Mouse (Mus musculus): ENCODE results near the gene Ints2. TPM values are rescaled to one million over a fixed set of nuclear protein-coding genes. Genes with fewer than 3 reads are reported as not detected.
A peak's percentile ranks its signal among the peaks of the same experiment; 100 is the strongest.
"Not testable (repeated sequence)": the region's sequence is repeated elsewhere in the genome, so short reads cannot be mapped to it uniquely, and the experiment has no call there.

The Ints2 gene
- polyA plus RNA-seq, 1 experiment from 2014 or later: 13.7 TPM

GRCm38 (mm10) chr11:86211803-86212202, 45.6 kb downstream of the Ints2 start:
- ATAC-seq (ENCODE audit: low read depth): no peak
- peaks cover 76% of the 10 kb centered on the region for H3K36me3 ChIP-seq
- WGBS (ENCODE audit: insufficient replicate concordance): 83% methylated on average over 1 of the region's 1 CpGs

GRCm38 (mm10) chr11:86209123-86209522, 48.3 kb downstream of the Ints2 start:
- ATAC-seq (ENCODE audit: low read depth) (no peak), DNase-seq (no peak)
- Histone ChIP-seq H3K4me1 (replicated peaks) (0 out of 2 replicates have a peak, but pooled peaks cover 5% of the 10 kb centered on the region), H3K36me3 (peaks cover 79% of the 10 kb centered on the region), H3K4me3 (replicated peaks) (no peak overlapping the region), H3K4me2 (no peak overlapping the region), H3K9ac (no peak overlapping the region), H3K9me3 (replicated peaks) (no peaks in the 10 kb centered on the region), H3K27me3 (no peaks in the 10 kb centered on the region), H3K27ac (no peak overlapping the region)
- WGBS (ENCODE audit: insufficient replicate concordance): 83% methylated on average over 2 of the region's 2 CpGs

More at GRCm38 (mm10) chr11:86211803-86212202, 45.6 kb downstream of the Ints2 start:
- DNase-seq: no peak
- Histone ChIP-seq H3K4me2 (no peak overlapping the region), H3K9me3 (replicated peaks) (no peaks in the 10 kb centered on the region), H3K27ac (no peak overlapping the region), H3K9ac (no peak overlapping the region), H3K4me3 (replicated peaks) (no peak overlapping the region), H3K27me3 (no peaks in the 10 kb centered on the region), H3K4me1 (replicated peaks) (0 out of 2 replicates have a peak, but pooled peaks cover 5% of the 10 kb centered on the region)

GRCm38 (mm10) chr11:86205876-86206275, 51.5 kb downstream of the Ints2 start:
- H3K4me3 ChIP-seq (replicated peaks): no peak overlapping the region
- 0 out of 2 replicates have a peak overlapping the region, but pooled peaks have one; percentile 9 for H3K9ac ChIP-seq
- H3K4me1 ChIP-seq (replicated peaks): peaks cover 22% of the 10 kb centered on the region
- H3K27me3 ChIP-seq: no peaks in the 10 kb centered on the region
- H3K36me3 ChIP-seq: peaks cover 73% of the 10 kb centered on the region
- H3K4me2 ChIP-seq: no peak overlapping the region
- 93% methylated on average over 4 of the region's 4 CpGs for WGBS (ENCODE audit: insufficient replicate concordance)
- DNase-seq (no peak), ATAC-seq (ENCODE audit: low read depth) (no peak)
- no peaks in the 10 kb centered on the region for H3K9me3 ChIP-seq (replicated peaks)
- no peak overlapping the region for H3K27ac ChIP-seq

- no peak overlapping the region for H3K27ac ChIP-seq
- H3K36me3 ChIP-seq: peaks cover 71% of the 10 kb centered on the region
- H3K4me2 ChIP-seq: no peak overlapping the region
- H3K27me3 ChIP-seq: no peaks in the 10 kb centered on the region
- no peak overlapping the region for H3K9ac ChIP-seq
- ATAC-seq (ENCODE audit: low read depth): no peak
- H3K4me1 ChIP-seq (replicated peaks): peaks cover 25% of the 10 kb centered on the region
- 96% methylated on average over 5 of the region's 5 CpGs for WGBS (ENCODE audit: insufficient replicate concordance)
- no peak overlapping the region for H3K4me3 ChIP-seq (replicated peaks)
- no peak for DNase-seq
- H3K9me3 ChIP-seq (replicated peaks): no peaks in the 10 kb centered on the region
Measured at GRCm38 (mm10) chr11:86205031-86205430, 52.3 kb downstream of the Ints2 start.

- H3K9ac ChIP-seq: peak overlapping the region; percentile 91
- peaks cover 57% of the 10 kb centered on the region for H3K36me3 ChIP-seq
- ATAC-seq (ENCODE audit: low read depth) (no peak), DNase-seq (peak; percentile 34)
- peak overlapping the region; percentile 83 for H3K4me3 ChIP-seq (replicated peaks)
- no peaks in the 10 kb centered on the region for H3K9me3 ChIP-seq (replicated peaks)
- 29% methylated on average over 16 of the region's 16 CpGs for WGBS (ENCODE audit: insufficient replicate concordance)
- no peaks in the 10 kb centered on the region for H3K27me3 ChIP-seq
- H3K4me2 ChIP-seq: peak overlapping the region; percentile 84
- H3K4me1 ChIP-seq (replicated peaks): peaks cover 29% of the 10 kb centered on the region
- peak overlapping the region; percentile 87 for H3K27ac ChIP-seq
Measured at GRCm38 (mm10) chr11:86201901-86202675, 55.3 kb downstream of the Ints2 start.

GRCm38 (mm10) chr11:86201037-86201786, 56.2 kb downstream of the Ints2 start, which contains the start of gene Brip1:
Gene Brip1 (minus strand): TSS chr11:86201193.
- H3K27me3 ChIP-seq: no peaks in the 10 kb centered on the region
- WGBS (ENCODE audit: insufficient replicate concordance): under 1% methylated on average over 60 of the region's 60 CpGs
- H3K9ac ChIP-seq: peak within 1 kb of the TSS; percentile 91
- peak; percentile 95 for DNase-seq
- ATAC-seq (ENCODE audit: low read depth): peak; percentile 99
- no peaks in the 10 kb centered on the region for H3K9me3 ChIP-seq (replicated peaks)
- H3K36me3 ChIP-seq: peaks cover 55% of the 10 kb centered on the region
- peak within 1 kb of the TSS; percentile 87 for H3K4me2 ChIP-seq
- H3K4me3 ChIP-seq (replicated peaks): peak within 1 kb of the TSS; percentile 83
- H3K4me1 ChIP-seq (replicated peaks): peaks cover 29% of the 10 kb centered on the region
- peak within 1 kb of the TSS; percentile 87 for H3K27ac ChIP-seq

- DNase-seq: no peak
- under 1% methylated on average over 21 of the region's 21 CpGs for WGBS (ENCODE audit: insufficient replicate concordance)
- ATAC-seq (ENCODE audit: low read depth): peak; percentile 65
Measured at GRCm38 (mm10) chr11:86200460-86201021, 56.8 kb downstream of the Ints2 start.

GRCm38 (mm10) chr11:86199733-86200132, 57.6 kb downstream of the Ints2 start:
- Histone ChIP-seq H3K4me2 (peak overlapping the region; percentile 87), H3K9ac (peak overlapping the region; percentile 88; the same call in 1 of the 2 replicates), H3K27ac (no peak overlapping the region), H3K9me3 (replicated peaks) (no peaks in the 10 kb centered on the region), H3K4me1 (replicated peaks) (peaks cover 29% of the 10 kb centered on the region), H3K4me3 (replicated peaks) (peak overlapping the region; percentile 83), H3K27me3 (no peaks in the 10 kb centered on the region), H3K36me3 (peaks cover 51% of the 10 kb centered on the region)
- 50% methylated on average over 4 of the region's 4 CpGs for WGBS (ENCODE audit: insufficient replicate concordance)
- no peak for DNase-seq
- no peak for ATAC-seq (ENCODE audit: low read depth)

More at GRCm38 (mm10) chr11:86200460-86201021, 56.8 kb downstream of the Ints2 start:
- H3K4me2 ChIP-seq: peak overlapping the region; percentile 87
- no peaks in the 10 kb centered on the region for H3K27me3 ChIP-seq
- peak overlapping the region; percentile 86 for H3K27ac ChIP-seq
- H3K36me3 ChIP-seq: peaks cover 53% of the 10 kb centered on the region
- H3K4me1 ChIP-seq (replicated peaks): peaks cover 29% of the 10 kb centered on the region
- H3K4me3 ChIP-seq (replicated peaks): peak overlapping the region; percentile 83
- no peaks in the 10 kb centered on the region for H3K9me3 ChIP-seq (replicated peaks)
- H3K9ac ChIP-seq: peak overlapping the region; percentile 88

- not testable (repeated sequence) for H3K4me2 ChIP-seq; H3K27ac ChIP-seq; DNase-seq; H3K4me3 ChIP-seq (replicated peaks); H3K27me3 ChIP-seq; H3K4me1 ChIP-seq (replicated peaks); H3K9ac ChIP-seq; H3K9me3 ChIP-seq (replicated peaks); ATAC-seq (ENCODE audit: low read depth)
- H3K36me3 ChIP-seq: peaks cover 16% of the 10 kb centered on the region
- 92% methylated on average over 7 of the region's 7 CpGs for WGBS (ENCODE audit: insufficient replicate concordance)
Measured at GRCm38 (mm10) chr11:86185224-86185623, 72.2 kb downstream of the Ints2 start.

GRCm38 (mm10) chr11:86175833-86176232, 81.5 kb downstream of the Ints2 start:
- no peaks in the 10 kb centered on the region for H3K27me3 ChIP-seq
- WGBS (ENCODE audit: insufficient replicate concordance): 78% methylated on average over 3 of the region's 3 CpGs
- no peaks in the 10 kb centered on the region; the same call in 1 of the 2 replicates for H3K36me3 ChIP-seq
- H3K4me1 ChIP-seq (replicated peaks): peaks cover 6% of the 10 kb centered on the region; the same call in 1 of the 2 replicates
- no peak overlapping the region for H3K9ac ChIP-seq
- H3K27ac ChIP-seq: no peak overlapping the region
- no peak for DNase-seq
- no peak for ATAC-seq (ENCODE audit: low read depth)
- no peak overlapping the region for H3K4me3 ChIP-seq (replicated peaks)
- no peak overlapping the region for H3K4me2 ChIP-seq
- H3K9me3 ChIP-seq (replicated peaks): no peaks in the 10 kb centered on the region

GRCm38 (mm10) chr11:86174173-86174572, 83.2 kb downstream of the Ints2 start:
- peaks cover 15% of the 10 kb centered on the region for H3K4me1 ChIP-seq (replicated peaks)
- H3K9ac ChIP-seq: no peak overlapping the region
- no peaks in the 10 kb centered on the region; the same call in none of the 2 replicates for H3K36me3 ChIP-seq
- ATAC-seq (ENCODE audit: low read depth) (no peak), DNase-seq (no peak)
- H3K9me3 ChIP-seq (replicated peaks): no peaks in the 10 kb centered on the region
- no peak overlapping the region for H3K4me2 ChIP-seq
- H3K27ac ChIP-seq: no peak overlapping the region
- H3K27me3 ChIP-seq: no peaks in the 10 kb centered on the region
- 49% methylated on average over 2 of the region's 2 CpGs for WGBS (ENCODE audit: insufficient replicate concordance)
- H3K4me3 ChIP-seq (replicated peaks): no peak overlapping the region

All from liver, embryonic 13.5 days (tissue).